Mouse (Mus musculus) bone marrow, adult 2 months (tissue): ENCODE results near the gene Gm815.

Source experiments
- CTCF ChIP-seq: fragments of 200-500 bp; IDR thresholded peaks from 2 replicates; pipeline ENCODE4 v1.5.1; 2011; ENCODE audit warnings: low read length, control low read depth; ENCODE audit not compliant: control insufficient read depth, insufficient read depth
- POLR2A ChIP-seq: fragments of 200-500 bp; IDR thresholded peaks from 2 replicates; pipeline ENCODE4 v1.6.1; 2011; ENCODE audit warnings: low read depth, mild to moderate bottlenecking, control low read depth, low read length, borderline replicate concordance; ENCODE audit not compliant: control insufficient read depth

DNA sequence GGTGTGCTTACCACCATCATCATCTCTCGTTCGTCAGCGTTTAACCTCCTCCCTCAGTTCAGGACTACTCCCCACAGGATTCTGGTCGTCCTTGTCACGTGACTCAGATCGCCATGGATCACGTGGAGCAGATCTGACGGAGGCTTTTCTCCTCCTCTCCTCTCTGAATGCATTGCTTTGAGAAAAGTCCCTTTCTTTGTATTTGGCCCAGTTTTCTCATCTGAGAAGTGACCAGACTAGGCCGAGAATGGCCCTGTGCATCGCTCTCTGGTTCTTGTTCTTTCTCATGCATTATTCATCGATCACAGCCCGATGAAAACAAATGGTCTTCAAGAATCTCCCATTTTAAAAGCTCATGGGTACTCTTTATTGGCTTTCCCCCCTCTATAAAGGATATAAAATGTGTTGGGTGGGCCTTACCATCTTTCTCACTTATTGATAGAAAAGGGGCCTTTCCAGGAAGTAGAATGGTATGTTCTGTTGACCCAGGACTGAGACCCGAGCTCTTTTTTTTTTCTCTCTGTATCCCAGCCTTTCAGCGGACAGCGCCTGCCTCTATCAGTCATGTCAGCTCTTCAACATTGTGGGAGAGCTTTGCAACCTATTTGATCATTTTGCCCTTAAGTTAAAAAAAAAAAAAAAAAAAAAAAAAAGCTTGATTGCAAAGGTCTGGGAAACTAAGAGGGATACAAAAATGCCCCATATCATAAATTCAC is 20.5 kb upstream of the Gm815 start:
- TF ChIP-seq CTCF, result no peak
- TF ChIP-seq POLR2A, result no peak
